Mouse (Mus musculus): ENCODE results near the gene Mmaa. TPM values are rescaled to one million over a fixed set of nuclear protein-coding genes. Genes with fewer than 3 reads are reported as not detected.

Mmaa gene
- 13.6 and 15.0 TPM in 2 replicates for polyA plus RNA-seq (2014; fragmentation: Nextera tagmentation; extraction: Ambion mirVana)

GRCm38 (mm10) chr8:79294610-79295275 lies at the start of gene Mmaa:
TSS of gene Mmaa (minus strand) at chr8:79294937.
- no peaks in the 10 kb centered on the region for H3K9me3 ChIP-seq (ENCODE audit: control insufficient read depth, low read length)
- peak within 1 kb of the TSS; percentile 91 for H3K9ac ChIP-seq (ENCODE audit: low read length)
- H3K4me1 ChIP-seq (ENCODE audit: control insufficient read depth in 2 of 2, insufficient read depth in 2 of 2, low read length in 2 of 2): peaks cover 4 to 24% of the 10 kb centered on the region in 2 experiments
- peak within 1 kb of the TSS; percentile 97 to 98 for H3K27ac ChIP-seq (replicated peaks in 1 of 2; ENCODE audit: control insufficient read depth in 1 of 2, insufficient read depth in 1 of 2, low read depth in 2 of 2, low read length in 2 of 2)
- H3K27me3 ChIP-seq (ENCODE audit: control insufficient read depth, insufficient read depth, low read length): no peaks in the 10 kb centered on the region
- peak within 1 kb of the TSS; percentile 65 to 85 for H3K4me3 ChIP-seq (ENCODE audit: control insufficient read depth in 1 of 2, insufficient read depth in 1 of 2, low read depth in 1 of 2, low read length in 2 of 2)
- H3K4me2 ChIP-seq (ENCODE audit: low read length): peak within 1 kb of the TSS; percentile 81
- peak; percentile 97 for ATAC-seq (ENCODE audit: insufficient number of reproducible peaks, insufficient read depth, low FRiP score, low read depth)
- no peaks in the 10 kb centered on the region for H3K36me3 ChIP-seq (ENCODE audit: control insufficient read depth, insufficient read depth, low read length)
- 1% methylated on average over 71 of the region's 74 CpGs for WGBS

GRCm38 (mm10) chr8:79341236-79341635 lies 46.5 kb upstream of the Mmaa start:
- 45% methylated on average over 8 of the region's 8 CpGs for WGBS
- H3K4me3 ChIP-seq (ENCODE audit: control insufficient read depth in 1 of 2, insufficient read depth in 1 of 2, low read depth in 1 of 2, low read length in 2 of 2): no peak overlapping the region
- no peaks in the 10 kb centered on the region for H3K27me3 ChIP-seq (ENCODE audit: control insufficient read depth, insufficient read depth, low read length)
- H3K9me3 ChIP-seq (ENCODE audit: control insufficient read depth, low read length): no peaks in the 10 kb centered on the region
- no peak overlapping the region for H3K9ac ChIP-seq (ENCODE audit: low read length)
- H3K4me2 ChIP-seq (ENCODE audit: low read length): no peak overlapping the region
- H3K27ac ChIP-seq (replicated peaks in 1 of 2; ENCODE audit: control insufficient read depth in 1 of 2, insufficient read depth in 1 of 2, low read depth in 2 of 2, low read length in 2 of 2): no peak overlapping the region; a peak in 1 of 4 replicates
- peaks cover 70% of the 10 kb centered on the region for H3K36me3 ChIP-seq (ENCODE audit: control insufficient read depth, insufficient read depth, low read length)
- no peak for ATAC-seq (ENCODE audit: insufficient number of reproducible peaks, insufficient read depth, low FRiP score, low read depth)
- peaks cover 0 to 6% of the 10 kb centered on the region in 2 experiments; a peak in 1 of 4 replicates for H3K4me1 ChIP-seq (ENCODE audit: control insufficient read depth in 2 of 2, insufficient read depth in 2 of 2, low read length in 2 of 2)

GRCm38 (mm10) chr8:79339555-79339954 lies 44.8 kb upstream of the Mmaa start:
- H3K9ac ChIP-seq (ENCODE audit: low read length): no peak overlapping the region
- H3K27ac ChIP-seq (replicated peaks in 1 of 2; ENCODE audit: control insufficient read depth in 1 of 2, insufficient read depth in 1 of 2, low read depth in 2 of 2, low read length in 2 of 2): no peak overlapping the region
- no peak overlapping the region for H3K4me2 ChIP-seq (ENCODE audit: low read length)
- WGBS: 76% methylated on average over 9 of the region's 9 CpGs
- H3K36me3 ChIP-seq (ENCODE audit: control insufficient read depth, insufficient read depth, low read length): peaks cover 59% of the 10 kb centered on the region
- no peak overlapping the region for H3K4me3 ChIP-seq (ENCODE audit: control insufficient read depth in 1 of 2, insufficient read depth in 1 of 2, low read depth in 1 of 2, low read length in 2 of 2)
- no peak for ATAC-seq (ENCODE audit: insufficient number of reproducible peaks, insufficient read depth, low FRiP score, low read depth)
- H3K27me3 ChIP-seq (ENCODE audit: control insufficient read depth, insufficient read depth, low read length): no peaks in the 10 kb centered on the region
- no peaks in the 10 kb centered on the region for H3K9me3 ChIP-seq (ENCODE audit: control insufficient read depth, low read length)
- H3K4me1 ChIP-seq (ENCODE audit: control insufficient read depth in 2 of 2, insufficient read depth in 2 of 2, low read length in 2 of 2): peaks cover 0 to 6% of the 10 kb centered on the region in 2 experiments; a peak in 1 of 4 replicates

- H3K36me3 ChIP-seq (ENCODE audit: control insufficient read depth, insufficient read depth, low read length): peaks cover 57% of the 10 kb centered on the region
- no peak for ATAC-seq (ENCODE audit: insufficient number of reproducible peaks, insufficient read depth, low FRiP score, low read depth)
- no peak overlapping the region for H3K27ac ChIP-seq (replicated peaks in 1 of 2; ENCODE audit: control insufficient read depth in 1 of 2, insufficient read depth in 1 of 2, low read depth in 2 of 2, low read length in 2 of 2)
Measured at GRCm38 (mm10) chr8:79338619-79339018, 43.9 kb upstream of the Mmaa start.

GRCm38 (mm10) chr8:79332109-79332900 lies 37.6 kb upstream of the Mmaa start:
- Histone ChIP-seq H3K9ac (ENCODE audit: low read length) (no peak overlapping the region), H3K9me3 (ENCODE audit: control insufficient read depth, low read length) (0 out of 2 replicates have a peak, but pooled peaks cover 5% of the 10 kb centered on the region), H3K4me2 (ENCODE audit: low read length) (no peak overlapping the region), H3K27ac (replicated peaks in 1 of 2; ENCODE audit: control insufficient read depth in 1 of 2, insufficient read depth in 1 of 2, low read depth in 2 of 2, low read length in 2 of 2) (no peak overlapping the region), H3K36me3 (ENCODE audit: control insufficient read depth, insufficient read depth, low read length) (peaks cover 5% of the 10 kb centered on the region), H3K4me3 (ENCODE audit: control insufficient read depth in 1 of 2, insufficient read depth in 1 of 2, low read depth in 1 of 2, low read length in 2 of 2) (no peak overlapping the region), H3K4me1 (ENCODE audit: control insufficient read depth in 2 of 2, insufficient read depth in 2 of 2, low read length in 2 of 2) (peaks cover 0 to 7% of the 10 kb centered on the region in 2 experiments; a peak in 1 of 4 replicates), H3K27me3 (ENCODE audit: control insufficient read depth, insufficient read depth, low read length) (no peaks in the 10 kb centered on the region)
- 89% methylated on average over 22 of the region's 22 CpGs for WGBS
- no peak for ATAC-seq (ENCODE audit: insufficient number of reproducible peaks, insufficient read depth, low FRiP score, low read depth)

More at GRCm38 (mm10) chr8:79338619-79339018, 43.9 kb upstream of the Mmaa start:
- H3K9ac ChIP-seq (ENCODE audit: low read length): no peak overlapping the region
- peaks cover 0 to 6% of the 10 kb centered on the region in 2 experiments; a peak in 1 of 4 replicates for H3K4me1 ChIP-seq (ENCODE audit: control insufficient read depth in 2 of 2, insufficient read depth in 2 of 2, low read length in 2 of 2)
- 0 out of 2 replicates have a peak, but pooled peaks cover under 1% of the 10 kb centered on the region for H3K9me3 ChIP-seq (ENCODE audit: control insufficient read depth, low read length)
- no peak overlapping the region for H3K4me2 ChIP-seq (ENCODE audit: low read length)
- no peak overlapping the region for H3K4me3 ChIP-seq (ENCODE audit: control insufficient read depth in 1 of 2, insufficient read depth in 1 of 2, low read depth in 1 of 2, low read length in 2 of 2)
- WGBS: 89% methylated on average over 10 of the region's 10 CpGs
- no peaks in the 10 kb centered on the region for H3K27me3 ChIP-seq (ENCODE audit: control insufficient read depth, insufficient read depth, low read length)

- H3K27ac ChIP-seq (replicated peaks in 1 of 2; ENCODE audit: control insufficient read depth in 1 of 2, insufficient read depth in 1 of 2, low read depth in 2 of 2, low read length in 2 of 2): no peak overlapping the region
- ATAC-seq (ENCODE audit: insufficient number of reproducible peaks, insufficient read depth, low FRiP score, low read depth): no peak
- no peak overlapping the region for H3K4me2 ChIP-seq (ENCODE audit: low read length)
- no peak overlapping the region for H3K4me3 ChIP-seq (ENCODE audit: control insufficient read depth in 1 of 2, insufficient read depth in 1 of 2, low read depth in 1 of 2, low read length in 2 of 2)
- H3K9me3 ChIP-seq (ENCODE audit: control insufficient read depth, low read length): 0 out of 2 replicates have a peak, but pooled peaks cover 5% of the 10 kb centered on the region
- no peak overlapping the region for H3K9ac ChIP-seq (ENCODE audit: low read length)
- H3K36me3 ChIP-seq (ENCODE audit: control insufficient read depth, insufficient read depth, low read length): no peaks in the 10 kb centered on the region
- 93% methylated on average over 2 of the region's 2 CpGs for WGBS
- peaks cover 0 to 7% of the 10 kb centered on the region in 2 experiments; a peak in 1 of 4 replicates for H3K4me1 ChIP-seq (ENCODE audit: control insufficient read depth in 2 of 2, insufficient read depth in 2 of 2, low read length in 2 of 2)
- no peaks in the 10 kb centered on the region for H3K27me3 ChIP-seq (ENCODE audit: control insufficient read depth, insufficient read depth, low read length)
Measured at GRCm38 (mm10) chr8:79331571-79331970, 36.8 kb upstream of the Mmaa start.

GRCm38 (mm10) chr8:79331017-79331416 lies 36.3 kb upstream of the Mmaa start:
- Histone ChIP-seq H3K4me1 (ENCODE audit: control insufficient read depth in 2 of 2, insufficient read depth in 2 of 2, low read length in 2 of 2) (peaks cover 0 to 7% of the 10 kb centered on the region in 2 experiments; a peak in 1 of 4 replicates), H3K27me3 (ENCODE audit: control insufficient read depth, insufficient read depth, low read length) (no peaks in the 10 kb centered on the region), H3K9ac (ENCODE audit: low read length) (no peak overlapping the region), H3K36me3 (ENCODE audit: control insufficient read depth, insufficient read depth, low read length) (no peaks in the 10 kb centered on the region), H3K4me2 (ENCODE audit: low read length) (0 out of 2 replicates have a peak overlapping the region, but pooled peaks have one; percentile 10), H3K27ac (replicated peaks in 1 of 2; ENCODE audit: control insufficient read depth in 1 of 2, insufficient read depth in 1 of 2, low read depth in 2 of 2, low read length in 2 of 2) (no peak overlapping the region), H3K4me3 (ENCODE audit: control insufficient read depth in 1 of 2, insufficient read depth in 1 of 2, low read depth in 1 of 2, low read length in 2 of 2) (no peak overlapping the region), H3K9me3 (ENCODE audit: control insufficient read depth, low read length) (0 out of 2 replicates have a peak, but pooled peaks cover 5% of the 10 kb centered on the region)
- 49% methylated on average over 9 of the region's 9 CpGs for WGBS
- ATAC-seq (ENCODE audit: insufficient number of reproducible peaks, insufficient read depth, low FRiP score, low read depth): no peak
